Mouse (Mus musculus) limb, embryonic 11.5 days (tissue): ENCODE measurements around the gene Slc25a14. TPM values are rescaled to one million over a fixed set of nuclear protein-coding genes. Genes with fewer than 3 reads are reported as not detected.

ENCODE experiments used
- ATAC-seq: fragments of 200-750 bp; cut with Nextera tagmentation; 2 replicates; pipeline ENCODE4 v1.8.0; 2017; ENCODE audit warnings: low read depth; ENCODE audit not compliant: insufficient number of reproducible peaks, low FRiP score, low TSS enrichment
- DNase-seq: peaks from one replicate; pipeline ENCODE4 v3.0.0-alpha.2; 2015; ENCODE audit warnings: low spot score
- H3K27ac ChIP-seq: fragments of 300-500 bp; sonication (generic); replicated peaks from 2 replicates; pipeline ENCODE4 v1.5.1; 2014; ENCODE audit warnings: low read depth, mild to moderate bottlenecking, low read length
- H3K27me3 ChIP-seq: fragments of 300-500 bp; sonication (generic); 2 replicates; pipeline ENCODE4 v1.6.1; 2014; ENCODE audit warnings: mild to moderate bottlenecking, low read length, mixed read lengths; ENCODE audit not compliant: control insufficient read depth, insufficient read depth
- H3K36me3 ChIP-seq: fragments of 300-500 bp; sonication (generic); 2 replicates; pipeline ENCODE4 v1.6.1; 2014; ENCODE audit warnings: mild to moderate bottlenecking, low read length, moderate library complexity, mixed read lengths; ENCODE audit not compliant: control insufficient read depth, insufficient read depth
- H3K4me1 ChIP-seq: fragments of 300-500 bp; sonication (generic); 2 replicates; pipeline ENCODE4 v1.6.1; 2014; ENCODE audit warnings: low read length, mixed read lengths; ENCODE audit not compliant: control insufficient read depth, insufficient read depth
- H3K4me2 ChIP-seq: fragments of 300-500 bp; sonication (generic); 2 replicates; pipeline ENCODE4 v1.6.1; 2014; ENCODE audit warnings: low read depth, mild to moderate bottlenecking, moderate library complexity; ENCODE audit not compliant: severe bottlenecking
- H3K4me3 ChIP-seq: fragments of 300-500 bp; sonication (generic); 2 replicates; pipeline ENCODE4 v1.5.1; 2014; ENCODE audit warnings: low read depth, low read length
- H3K9ac ChIP-seq: fragments of 300-500 bp; sonication (generic); 2 replicates; pipeline ENCODE4 v1.6.1; 2014; ENCODE audit warnings: mild to moderate bottlenecking, low read length
- H3K9me3 ChIP-seq: fragments of 300-500 bp; sonication (generic); 2 replicates; pipeline ENCODE4 v1.6.1; 2016; ENCODE audit warnings: low read length; ENCODE audit not compliant: control insufficient read depth
- WGBS: fragments of 180-500 bp; shearing (Covaris S2); extraction: QIAGEN DNeasy Blood & Tissue Kit; methylation state at CpG from one replicate; pipeline ENCODE4 v1.1.7; 2014; 5-methylcytosine and 5-hydroxymethylcytosine counted together
- polyA plus RNA-seq: library from polyadenylated mRNA; unstranded; fragments of >200 nt; fragmentation: Nextera tagmentation; extraction: Ambion mirVana; gene quantifications from 2 replicates; pipeline ENCODE4 v1.2.1, GENCODE M21; 2014

Gene Slc25a14
- polyA plus RNA-seq, 1 experiment from 2014 or later = 19.8 TPM

DNA sequence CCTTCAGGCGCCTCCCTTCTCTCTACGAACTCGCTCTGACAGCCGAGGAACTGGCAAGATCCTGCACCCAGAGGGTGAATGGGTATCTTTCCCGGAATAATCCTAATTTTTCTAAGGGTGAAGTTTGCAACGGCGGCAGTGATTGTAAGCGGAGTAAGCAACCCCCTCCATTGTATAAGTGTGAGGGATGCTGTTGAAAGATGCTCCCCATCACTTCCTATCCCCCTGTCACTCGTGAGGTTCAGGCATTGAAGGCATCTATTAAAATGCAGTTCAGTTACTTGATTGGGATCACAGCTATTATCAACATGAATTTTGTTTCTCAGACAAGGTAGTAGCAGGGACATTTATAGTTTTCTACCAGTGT is 824 bp downstream of the Slc25a14 start:
- Histone ChIP-seq H3K9ac (peak overlapping the region; percentile 5; the same call in 1 of the 2 replicates), H3K27ac (no peak overlapping the region), H3K4me2 (peak overlapping the region; percentile 48), H3K4me1 (no peaks in the 10 kb centered on the region), H3K36me3 (no peaks in the 10 kb centered on the region), H3K9me3 (no peaks in the 10 kb centered on the region), H3K4me3 (peak overlapping the region; percentile 53), H3K27me3 (no peaks in the 10 kb centered on the region)
- DNase-seq = no peak
- WGBS = 25% methylated on average over 9 of the region's 9 CpGs
- ATAC-seq = 0 out of 2 replicates have a peak, but pooled peaks have one; percentile 31

DNA sequence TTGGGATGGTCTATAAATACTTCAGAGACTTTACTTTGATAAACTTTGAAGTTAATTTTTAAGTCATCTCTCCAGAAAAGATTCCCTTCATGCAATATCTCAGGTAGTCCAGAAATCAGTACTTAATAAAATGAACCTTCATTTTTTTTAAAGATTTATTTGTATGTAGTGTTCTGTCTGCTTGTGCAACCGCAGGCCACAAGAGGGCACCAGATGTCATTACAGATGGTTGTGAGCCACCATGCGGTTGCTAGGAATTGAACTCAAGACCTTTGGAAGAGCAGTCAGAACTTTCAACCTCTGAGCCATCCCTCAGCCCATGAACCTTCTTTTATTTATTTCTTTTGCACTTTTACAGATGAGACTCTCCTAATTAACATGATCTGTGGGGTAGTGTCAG is 13.8 kb downstream of the Slc25a14 start:
- H3K4me3 ChIP-seq = no peak overlapping the region
- ATAC-seq = no peak
- no peak overlapping the region for H3K27ac ChIP-seq
- no peaks in the 10 kb centered on the region for H3K27me3 ChIP-seq
- H3K36me3 ChIP-seq = no peaks in the 10 kb centered on the region
- H3K9ac ChIP-seq = no peak overlapping the region
- H3K4me2 ChIP-seq = no peak overlapping the region
- no peak for DNase-seq
- no peaks in the 10 kb centered on the region for H3K4me1 ChIP-seq
- H3K9me3 ChIP-seq = no peaks in the 10 kb centered on the region
- WGBS = 66% methylated on average over 2 of the region's 2 CpGs

DNA sequence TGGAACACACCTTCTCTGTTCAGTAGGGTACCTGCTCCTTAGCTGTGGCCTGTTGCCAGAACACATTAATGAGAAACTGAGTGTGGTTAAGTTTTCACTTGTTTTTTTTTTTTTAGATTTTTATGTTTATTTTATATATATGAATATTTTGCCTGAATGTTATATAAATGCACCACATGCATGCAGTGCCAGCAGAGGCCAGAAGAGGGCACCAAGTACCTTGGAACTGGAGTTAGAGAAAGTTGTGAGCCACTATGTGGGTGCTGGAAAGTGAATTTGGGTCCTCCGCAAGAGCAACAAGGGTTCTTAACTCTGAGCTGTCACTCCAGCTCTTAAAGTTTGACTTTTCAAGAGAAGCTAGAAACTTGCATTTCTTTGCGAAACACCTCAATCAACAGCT is 20.9 kb downstream of the Slc25a14 start:
- H3K9ac ChIP-seq = no peak overlapping the region
- H3K4me1 ChIP-seq = no peaks in the 10 kb centered on the region
- no peaks in the 10 kb centered on the region for H3K36me3 ChIP-seq
- no peak overlapping the region for H3K27ac ChIP-seq
- H3K9me3 ChIP-seq = no peaks in the 10 kb centered on the region
- H3K4me3 ChIP-seq = no peak overlapping the region
- WGBS = 85% methylated on average over 2 of the region's 2 CpGs
- no peak overlapping the region for H3K4me2 ChIP-seq
- ATAC-seq (no peak), DNase-seq (peak; percentile 21)
- no peaks in the 10 kb centered on the region for H3K27me3 ChIP-seq

DNA sequence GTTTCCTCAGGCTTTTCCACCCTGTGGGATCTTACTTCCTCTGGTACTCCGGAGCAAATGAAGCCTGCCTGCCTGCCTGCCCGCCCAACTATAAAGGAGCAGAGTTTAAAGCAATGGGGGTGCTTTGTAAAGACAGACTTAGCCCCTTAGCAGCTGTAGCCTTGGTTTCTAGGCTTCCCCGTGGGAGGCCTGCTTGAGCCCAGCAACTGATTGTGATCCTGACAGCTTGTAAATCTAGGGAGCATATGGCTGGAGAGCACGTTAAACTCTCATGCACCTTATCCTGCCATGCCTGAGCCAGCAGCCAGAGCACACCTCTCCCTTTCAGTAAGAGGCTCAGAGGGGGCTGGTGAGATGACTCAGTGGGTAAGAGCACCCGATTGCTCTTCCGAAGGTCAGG is 43.6 kb downstream of the Slc25a14 start:
- ATAC-seq = no peak
- no peaks in the 10 kb centered on the region for H3K9me3 ChIP-seq

DNA sequence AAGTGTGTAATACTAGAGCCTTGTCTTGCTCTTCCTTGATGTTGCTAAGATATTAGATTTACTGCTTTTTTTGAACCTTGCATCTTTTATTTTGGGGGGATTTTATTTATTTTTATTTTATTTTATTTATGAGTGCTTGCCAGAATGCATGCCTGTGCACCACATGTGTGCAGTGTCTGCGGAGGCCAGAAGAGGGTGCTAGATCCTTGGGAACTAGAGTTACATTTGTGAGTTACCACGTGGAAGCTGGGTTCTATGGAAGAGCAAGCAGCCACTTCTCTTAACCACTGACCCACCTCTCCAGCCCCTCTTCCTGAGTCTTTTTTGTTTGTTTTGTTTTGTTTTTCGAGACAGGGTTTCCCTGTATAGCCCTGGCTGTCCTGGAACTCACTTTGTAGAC is 46.4 kb downstream of the Slc25a14 start:
- H3K4me3 ChIP-seq = no peak overlapping the region
- no peak overlapping the region for H3K4me2 ChIP-seq
- H3K27ac ChIP-seq = no peak overlapping the region
- no peaks in the 10 kb centered on the region for H3K27me3 ChIP-seq
- no peaks in the 10 kb centered on the region for H3K36me3 ChIP-seq
- DNase-seq (peak; percentile 22), ATAC-seq (no peak)
- H3K9me3 ChIP-seq = no peaks in the 10 kb centered on the region
- WGBS = 64% methylated on average over 3 of the region's 3 CpGs
- no peaks in the 10 kb centered on the region for H3K4me1 ChIP-seq
- no peak overlapping the region for H3K9ac ChIP-seq

More for the DNA sequence above, 43.6 kb downstream of the Slc25a14 start:
- Histone ChIP-seq H3K4me1 (no peaks in the 10 kb centered on the region), H3K36me3 (no peaks in the 10 kb centered on the region), H3K27me3 (no peaks in the 10 kb centered on the region), H3K4me2 (no peak overlapping the region), H3K4me3 (no peak overlapping the region), H3K9ac (no peak overlapping the region), H3K27ac (no peak overlapping the region)
- DNase-seq = peak; percentile 29
- WGBS = 27% methylated on average over 6 of the region's 6 CpGs

DNA sequence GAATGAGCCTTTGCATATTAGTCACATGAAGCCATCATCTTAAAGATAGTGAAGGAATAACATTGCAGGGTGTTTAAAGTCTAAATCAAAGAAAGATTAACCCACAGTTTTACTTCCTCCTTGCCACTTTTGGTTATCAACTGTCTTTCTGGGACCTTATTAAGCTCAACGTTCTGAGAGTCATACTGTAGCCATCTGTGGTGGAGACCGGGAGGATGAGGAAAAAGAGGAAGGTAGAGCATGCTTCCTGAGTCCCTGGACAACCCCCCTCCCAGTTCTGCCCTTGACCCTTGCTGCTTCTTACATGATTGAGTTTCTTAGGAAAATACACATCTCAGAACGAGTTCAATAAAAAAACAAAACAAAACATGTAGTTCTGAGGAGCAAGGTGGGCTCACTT is 48.5 kb downstream of the Slc25a14 start:
- no peaks in the 10 kb centered on the region for H3K36me3 ChIP-seq
- no peak overlapping the region for H3K4me2 ChIP-seq
- no peak overlapping the region for H3K4me3 ChIP-seq
- H3K27me3 ChIP-seq = no peaks in the 10 kb centered on the region
- no peaks in the 10 kb centered on the region for H3K4me1 ChIP-seq
- WGBS = 68% methylated on average over 3 of the region's 3 CpGs
- no peak overlapping the region for H3K9ac ChIP-seq
- no peaks in the 10 kb centered on the region for H3K9me3 ChIP-seq
- ATAC-seq = no peak
- no peak overlapping the region for H3K27ac ChIP-seq
- DNase-seq = no peak

DNA sequence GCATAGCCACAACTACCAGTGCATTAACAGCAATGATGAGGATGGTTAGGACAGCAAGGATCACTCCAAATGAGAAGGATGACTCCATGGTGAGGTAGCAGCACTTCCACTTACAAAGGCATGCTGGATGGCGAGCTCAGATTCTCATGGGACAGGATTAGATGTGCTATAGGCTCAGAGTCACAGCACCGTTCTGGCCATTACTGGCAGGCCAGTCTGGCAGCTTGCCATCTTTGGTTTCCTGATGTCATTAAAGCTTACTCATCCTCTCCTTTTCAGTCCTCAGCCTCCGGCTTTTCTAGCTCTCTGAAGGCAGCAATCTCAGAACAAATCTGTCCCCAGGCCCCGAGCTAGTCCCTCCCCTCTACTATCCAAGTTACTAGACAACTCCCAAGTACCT is 51.0 kb downstream of the Slc25a14 start, which contains the start of gene Gpr119:
Gpr119 (minus strand) TSS at position 308 of the 400 bp plus-strand sequence.
- H3K9ac ChIP-seq = no peak within 1 kb of the TSS
- no peak within 1 kb of the TSS for H3K4me3 ChIP-seq
- WGBS = 75% methylated on average over 4 of the region's 4 CpGs
- no peaks in the 10 kb centered on the region for H3K36me3 ChIP-seq
- DNase-seq (no peak), ATAC-seq (no peak)
- no peak within 1 kb of the TSS for H3K4me2 ChIP-seq
- no peaks in the 10 kb centered on the region for H3K9me3 ChIP-seq
- H3K27ac ChIP-seq = no peak within 1 kb of the TSS
- H3K27me3 ChIP-seq = no peaks in the 10 kb centered on the region
- H3K4me1 ChIP-seq = no peaks in the 10 kb centered on the region

DNA sequence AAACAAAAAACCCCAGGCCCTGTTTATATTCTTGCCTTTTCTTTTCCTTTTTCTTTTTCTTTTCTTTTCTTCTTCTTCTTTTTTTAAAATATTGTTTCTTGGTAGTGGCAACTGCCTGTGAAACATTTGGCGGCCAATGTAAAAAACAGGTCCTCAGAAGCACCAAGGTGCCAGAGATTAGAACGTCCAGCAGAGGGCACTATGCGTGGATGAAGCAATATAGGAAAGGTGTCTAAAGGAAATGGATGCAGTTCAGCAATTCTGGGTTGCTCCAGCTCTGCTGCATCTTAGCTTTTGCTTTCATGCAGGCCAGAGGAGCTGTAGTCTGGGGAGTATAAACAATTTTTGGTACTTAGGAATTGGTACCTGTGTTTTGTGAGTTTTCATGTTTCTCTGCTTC is 60.2 kb downstream of the Slc25a14 start:
- no peaks in the 10 kb centered on the region for H3K4me1 ChIP-seq
- H3K4me2 ChIP-seq = no peak overlapping the region
- no peaks in the 10 kb centered on the region for H3K27me3 ChIP-seq
- no peak overlapping the region for H3K4me3 ChIP-seq
- WGBS = 17% methylated on average over 3 of the region's 3 CpGs
- H3K9me3 ChIP-seq = no peaks in the 10 kb centered on the region
- ATAC-seq = no peak
- H3K27ac ChIP-seq = no peak overlapping the region
- DNase-seq = peak; percentile 53
- H3K9ac ChIP-seq = no peak overlapping the region
- no peaks in the 10 kb centered on the region for H3K36me3 ChIP-seq

DNA sequence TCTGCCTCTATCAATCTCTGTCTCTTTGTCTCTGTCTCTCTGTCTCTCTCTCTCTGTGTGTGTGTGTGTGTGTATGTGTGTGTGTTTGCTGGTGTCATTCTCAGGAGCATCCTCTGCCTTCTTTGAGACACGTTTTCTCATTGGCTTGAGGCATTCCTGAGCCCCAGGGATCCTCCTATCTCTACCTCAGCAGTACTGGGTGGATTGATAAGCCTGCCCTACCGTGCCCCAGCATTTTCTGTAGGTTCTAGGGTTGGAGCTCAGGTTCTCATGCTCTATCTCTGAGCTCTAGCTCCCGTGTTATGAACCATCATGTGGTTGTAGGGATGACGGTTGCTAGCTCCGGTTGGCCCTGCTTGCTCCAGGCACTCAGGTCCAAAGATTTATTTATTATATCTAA is 60.6 kb downstream of the Slc25a14 start:
- H3K4me3 ChIP-seq = no peak overlapping the region
- H3K27me3 ChIP-seq = no peaks in the 10 kb centered on the region
- no peak for DNase-seq
- no peaks in the 10 kb centered on the region for H3K9me3 ChIP-seq
- no peaks in the 10 kb centered on the region for H3K36me3 ChIP-seq
- 77% methylated on average over 5 of the region's 5 CpGs for WGBS
- no peak overlapping the region for H3K27ac ChIP-seq
- no peak for ATAC-seq
- no peak overlapping the region for H3K4me2 ChIP-seq
- no peak overlapping the region for H3K9ac ChIP-seq
- no peaks in the 10 kb centered on the region for H3K4me1 ChIP-seq
